Mouse (Mus musculus) lung, embryonic 16.5 days (tissue): ENCODE results near the gene Foxp1. TPM values are rescaled to one million over a fixed set of nuclear protein-coding genes. Genes with fewer than 3 reads are reported as not detected.
A peak's percentile ranks its signal among the peaks of the same experiment; 100 is the strongest.

Experiments
- ATAC-seq: fragments of 200-750 bp; cut with Nextera tagmentation; 2 replicates; pipeline ENCODE4 v1.8.0; 2017; ENCODE audit warnings: low read depth, mild to moderate bottlenecking, moderate library complexity
- H3K27ac ChIP-seq: fragments of 300-500 bp; sonication (generic); 2 replicates; pipeline ENCODE4 v1.5.1; 2014; ENCODE audit warnings: mild to moderate bottlenecking, control low read depth, low read length
- H3K27me3 ChIP-seq: fragments of 300-500 bp; sonication (generic); 2 replicates; pipeline ENCODE4 v1.6.1; 2014; ENCODE audit warnings: low read depth, low read length, mixed read lengths; ENCODE audit not compliant: control insufficient read depth, insufficient read depth
- H3K36me3 ChIP-seq: fragments of 300-500 bp; sonication (generic); 2 replicates; pipeline ENCODE4 v1.6.1; 2014; ENCODE audit warnings: low read length; ENCODE audit not compliant: control insufficient read depth, insufficient read depth
- H3K4me1 ChIP-seq: fragments of 300-500 bp; sonication (generic); replicated peaks from 2 replicates; pipeline ENCODE4 v1.6.1; 2014; ENCODE audit warnings: low read length, mixed read lengths; ENCODE audit not compliant: control insufficient read depth, insufficient read depth
- H3K4me2 ChIP-seq: fragments of 300-500 bp; sonication (generic); 2 replicates; pipeline ENCODE4 v1.6.1; 2014; ENCODE audit warnings: low read depth, low read length, control low read depth
- H3K4me3 ChIP-seq: fragments of 300-500 bp; sonication (generic); 2 replicates; pipeline ENCODE4 v1.5.1; 2014; ENCODE audit warnings: mild to moderate bottlenecking, low read length, control low read depth
- H3K9ac ChIP-seq: fragments of 300-500 bp; sonication (generic); 2 replicates; pipeline ENCODE4 v1.6.1; 2014; ENCODE audit warnings: low read length, control low read depth
- H3K9me3 ChIP-seq: fragments of 300-500 bp; sonication (generic); 2 replicates; pipeline ENCODE4 v1.6.1; 2016; ENCODE audit warnings: low read length; ENCODE audit not compliant: control insufficient read depth
- WGBS: fragments of 180-500 bp; shearing (Covaris S2); extraction: QIAGEN DNeasy Blood & Tissue Kit; methylation state at CpG from one replicate; pipeline ENCODE4 v1.1.7; 2014; 5-methylcytosine and 5-hydroxymethylcytosine counted together
- polyA plus RNA-seq: library from polyadenylated mRNA; unstranded; fragments of >200 nt; fragmentation: Nextera tagmentation; extraction: Ambion mirVana; gene quantifications from 2 replicates; pipeline ENCODE4 v1.2.1, GENCODE M21; 2015

Gene Foxp1
- polyA plus RNA-seq, 1 experiment from 2014 or later, result 116 TPM

GRCm38 (mm10) chr6:99441100-99441499 lies 81.4 kb downstream of the Foxp1 start:
- H3K4me1 ChIP-seq, result 0 out of 2 replicates have a peak, but pooled peaks cover 6% of the 10 kb centered on the region
- H3K4me2 ChIP-seq, result no peak overlapping the region
- no peaks in the 10 kb centered on the region for H3K36me3 ChIP-seq
- 63% methylated on average over 7 of the region's 7 CpGs for WGBS
- no peak overlapping the region for H3K27ac ChIP-seq
- H3K27me3 ChIP-seq, result no peaks in the 10 kb centered on the region
- H3K9ac ChIP-seq, result no peak overlapping the region
- ATAC-seq, result no peak
- H3K4me3 ChIP-seq, result no peak overlapping the region
- no peaks in the 10 kb centered on the region for H3K9me3 ChIP-seq

- Histone ChIP-seq H3K27ac (no peak overlapping the region), H3K27me3 (no peaks in the 10 kb centered on the region), H3K4me2 (no peak overlapping the region), H3K9me3 (no peaks in the 10 kb centered on the region), H3K9ac (no peak overlapping the region), H3K4me3 (no peak overlapping the region), H3K4me1 (0 out of 2 replicates have a peak, but pooled peaks cover 6% of the 10 kb centered on the region), H3K36me3 (no peaks in the 10 kb centered on the region)
- WGBS, result 84% methylated on average over 2 of the region's 2 CpGs
- no peak for ATAC-seq
Measured at GRCm38 (mm10) chr6:99440606-99441005, 81.9 kb downstream of the Foxp1 start.

GRCm38 (mm10) chr6:99439878-99440361 lies 82.6 kb downstream of the Foxp1 start:
- ATAC-seq, result 0 out of 2 replicates have a peak, but pooled peaks have one; percentile 47
- WGBS, result 18% methylated on average over 9 of the region's 9 CpGs

GRCm38 (mm10) chr6:99439214-99439877 lies 83.2 kb downstream of the Foxp1 start:
- Histone ChIP-seq H3K4me1 (0 out of 2 replicates have a peak, but pooled peaks cover 6% of the 10 kb centered on the region), H3K4me2 (no peak overlapping the region), H3K27me3 (no peaks in the 10 kb centered on the region), H3K36me3 (no peaks in the 10 kb centered on the region), H3K9ac (no peak overlapping the region), H3K27ac (no peak overlapping the region), H3K9me3 (no peaks in the 10 kb centered on the region), H3K4me3 (no peak overlapping the region)
- no peak for ATAC-seq
- 44% methylated on average over 9 of the region's 9 CpGs for WGBS

More at GRCm38 (mm10) chr6:99439878-99440361, 82.6 kb downstream of the Foxp1 start:
- Histone ChIP-seq H3K9me3 (no peaks in the 10 kb centered on the region), H3K4me2 (no peak overlapping the region), H3K4me1 (0 out of 2 replicates have a peak, but pooled peaks cover 6% of the 10 kb centered on the region), H3K36me3 (no peaks in the 10 kb centered on the region), H3K9ac (no peak overlapping the region), H3K4me3 (no peak overlapping the region), H3K27me3 (no peaks in the 10 kb centered on the region), H3K27ac (no peak overlapping the region)

GRCm38 (mm10) chr6:99436371-99436770 lies 86.2 kb downstream of the Foxp1 start:
- ATAC-seq, result no peak
- WGBS, result 84% methylated on average over 6 of the region's 6 CpGs
- Histone ChIP-seq H3K9ac (no peak overlapping the region), H3K4me1 (0 out of 2 replicates have a peak, but pooled peaks cover 6% of the 10 kb centered on the region), H3K36me3 (no peaks in the 10 kb centered on the region), H3K4me3 (no peak overlapping the region), H3K27me3 (no peaks in the 10 kb centered on the region), H3K4me2 (no peak overlapping the region), H3K27ac (no peak overlapping the region), H3K9me3 (no peaks in the 10 kb centered on the region)

- Histone ChIP-seq H3K27ac (no peak overlapping the region), H3K4me1 (0 out of 2 replicates have a peak, but pooled peaks cover 6% of the 10 kb centered on the region), H3K9ac (no peak overlapping the region), H3K9me3 (no peaks in the 10 kb centered on the region), H3K27me3 (no peaks in the 10 kb centered on the region), H3K4me2 (no peak overlapping the region), H3K36me3 (no peaks in the 10 kb centered on the region), H3K4me3 (no peak overlapping the region)
- ATAC-seq, result no peak
- WGBS, result 96% methylated on average over 10 of the region's 10 CpGs
Measured at GRCm38 (mm10) chr6:99435140-99435539, 87.4 kb downstream of the Foxp1 start.

- Histone ChIP-seq H3K9ac (no peak overlapping the region), H3K27me3 (no peaks in the 10 kb centered on the region), H3K36me3 (no peaks in the 10 kb centered on the region), H3K4me3 (no peak overlapping the region), H3K4me1 (no peaks in the 10 kb centered on the region), H3K4me2 (no peak overlapping the region), H3K27ac (no peak overlapping the region), H3K9me3 (no peaks in the 10 kb centered on the region)
- no peak for ATAC-seq
- WGBS, result 84% methylated on average over 9 of the region's 9 CpGs
Measured at GRCm38 (mm10) chr6:99433006-99433405, 89.5 kb downstream of the Foxp1 start.

GRCm38 (mm10) chr6:99431941-99432340 lies 90.6 kb downstream of the Foxp1 start:
- H3K9me3 ChIP-seq, result no peaks in the 10 kb centered on the region
- no peak overlapping the region for H3K4me2 ChIP-seq
- H3K9ac ChIP-seq, result no peak overlapping the region
- no peak overlapping the region for H3K27ac ChIP-seq
- H3K27me3 ChIP-seq, result no peaks in the 10 kb centered on the region
- H3K4me1 ChIP-seq, result no peaks in the 10 kb centered on the region
- 54% methylated on average over 4 of the region's 4 CpGs for WGBS
- ATAC-seq, result no peak
- no peaks in the 10 kb centered on the region for H3K36me3 ChIP-seq
- H3K4me3 ChIP-seq, result no peak overlapping the region

GRCm38 (mm10) chr6:99430560-99430959 lies 92.0 kb downstream of the Foxp1 start:
- Histone ChIP-seq H3K36me3 (no peaks in the 10 kb centered on the region), H3K4me2 (no peak overlapping the region), H3K27me3 (no peaks in the 10 kb centered on the region), H3K4me3 (no peak overlapping the region), H3K27ac (no peak overlapping the region), H3K4me1 (no peaks in the 10 kb centered on the region), H3K9ac (no peak overlapping the region), H3K9me3 (no peaks in the 10 kb centered on the region)
- 90% methylated on average over 14 of the region's 14 CpGs for WGBS
- no peak for ATAC-seq
